Mouse (Mus musculus): ENCODE data around the gene Rnf148.

Rnf148 gene

DNA sequence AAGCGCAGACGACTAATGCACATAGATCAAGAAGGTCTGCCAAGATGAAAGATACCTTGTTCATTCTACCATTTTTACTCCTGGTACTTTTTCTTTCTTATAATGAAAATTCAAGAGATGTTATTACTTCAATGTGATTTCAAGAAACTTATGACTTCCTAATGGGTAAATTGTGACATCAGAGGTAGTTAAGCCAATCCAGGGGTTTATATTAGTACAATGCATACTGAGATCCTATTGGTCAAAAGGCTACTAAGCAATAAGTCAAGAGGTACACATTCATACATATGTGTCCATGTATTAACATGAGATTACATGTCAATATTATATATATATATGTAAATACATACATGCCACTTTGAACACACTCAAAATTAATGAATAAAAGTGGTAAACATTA is at the start of gene Rnf148:
Rnf148 (minus strand) TSS at position 101 of the 400 bp plus-strand sequence.
- no peak for DNase-seq

DNA sequence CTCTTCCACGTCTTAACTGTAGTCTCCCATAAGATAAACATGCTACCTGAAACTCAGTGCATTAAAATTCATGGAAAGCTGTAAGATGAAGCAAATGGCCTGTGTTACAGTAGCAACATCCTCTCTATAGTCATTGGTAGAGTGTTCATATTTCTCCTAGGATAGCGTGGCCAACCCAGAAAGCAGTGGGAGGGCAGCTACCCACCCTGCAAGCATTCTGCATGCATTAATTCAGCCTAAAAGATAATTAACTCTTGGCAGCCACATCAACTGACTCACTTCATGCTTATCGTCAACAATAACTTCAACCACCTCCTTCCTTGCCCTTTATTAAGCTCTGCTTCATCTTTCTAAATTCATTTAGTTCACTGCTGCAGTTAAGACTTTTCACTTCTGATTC is 45.9 kb upstream of the Rnf148 start:
- no peak for DNase-seq

DNA sequence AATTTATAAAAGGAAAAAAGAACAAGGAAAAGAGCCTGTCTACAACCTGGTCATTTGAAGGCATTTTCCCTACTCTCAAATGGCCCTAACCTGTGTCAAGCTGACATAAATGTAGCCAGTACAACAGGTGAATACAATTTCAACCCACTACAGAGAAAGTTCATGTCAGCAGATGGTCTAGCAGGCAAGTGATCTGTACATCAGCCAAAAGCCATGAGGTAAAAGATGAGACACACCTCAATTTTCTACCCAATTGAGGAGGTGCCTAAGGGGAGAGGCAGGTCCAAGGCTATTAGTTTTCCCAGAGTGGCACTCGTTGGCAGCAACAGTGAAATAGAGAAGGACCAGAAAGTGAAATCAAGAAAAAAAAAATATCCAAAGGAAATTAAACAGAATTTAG is 23.2 kb upstream of the Rnf148 start:
- DNase-seq: no peak

DNA sequence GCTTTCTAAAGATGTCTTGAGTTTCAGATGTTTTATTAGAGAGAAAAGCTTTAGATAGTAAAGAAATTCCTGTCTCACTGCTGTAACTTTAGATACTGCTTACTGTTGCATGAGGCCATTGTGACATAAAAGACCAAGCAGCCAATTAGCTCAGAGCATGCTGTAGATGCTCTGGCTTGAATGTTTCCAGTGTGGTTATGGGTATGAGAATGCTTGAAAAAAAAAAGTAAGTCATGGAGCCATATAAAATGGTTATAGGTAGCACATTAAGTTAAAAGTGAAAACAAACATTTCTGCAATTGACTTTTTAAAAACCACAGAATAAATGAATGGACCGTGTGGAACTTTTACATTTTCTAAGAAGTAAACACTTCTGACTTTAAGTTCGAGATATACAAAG is 4.7 kb downstream of the Rnf148 start, which contains the start of gene Rnf133:
Rnf133 (minus strand) TSS at position 101 of the 400 bp plus-strand sequence.
- DNase-seq: no peak

DNA sequence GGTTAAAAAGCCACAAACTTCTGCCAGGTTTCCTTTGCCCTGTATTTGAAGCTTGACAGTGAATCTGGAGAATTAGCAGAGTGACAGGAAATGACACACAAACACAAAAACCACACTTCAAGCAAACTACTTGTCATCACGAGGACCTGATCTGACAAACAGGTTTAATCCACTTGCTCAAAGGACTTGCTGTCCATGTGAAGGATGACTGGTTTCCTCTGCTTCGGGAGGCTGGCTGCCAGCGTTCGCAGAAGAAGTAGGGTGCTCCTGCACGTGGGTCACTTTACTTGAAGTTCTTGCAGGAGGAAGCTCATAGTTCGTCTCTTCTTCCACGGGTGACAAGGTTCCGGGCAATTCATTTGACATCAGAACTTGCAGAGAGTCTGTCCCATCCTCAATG is 6.2 kb downstream of the Rnf148 start:
- DNase-seq: no peak

DNA sequence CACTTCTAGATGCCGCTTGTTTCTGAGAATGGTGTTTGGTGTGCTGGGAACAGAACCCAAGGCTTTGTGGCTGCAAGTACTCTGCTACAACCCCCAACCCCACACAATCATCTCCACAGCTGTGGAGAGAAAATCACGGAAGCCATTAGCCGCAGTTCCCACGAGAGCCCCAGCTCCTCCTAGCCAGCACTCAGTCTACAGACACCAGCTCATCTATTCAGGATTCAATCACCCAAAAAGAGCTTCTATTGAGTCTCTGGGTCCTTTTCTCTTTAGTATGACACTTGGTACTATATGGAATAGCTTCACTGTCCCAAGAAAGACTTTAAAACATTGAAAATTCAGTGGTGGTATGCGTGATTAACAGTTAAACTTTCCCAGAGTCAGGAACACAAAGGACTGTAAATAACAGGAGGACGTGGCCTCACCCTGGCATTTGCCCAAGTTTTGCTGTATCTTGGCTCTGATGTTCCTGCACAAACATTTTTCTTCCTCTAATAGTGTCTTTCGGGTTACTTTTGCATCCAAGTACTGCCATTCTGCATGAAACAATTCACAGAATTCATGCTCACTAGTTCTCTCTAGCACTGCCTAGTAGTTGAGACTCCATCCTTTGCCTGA is 7.2 kb downstream of the Rnf148 start:
- peak; percentile 21 to 55 for DNase-seq

DNA sequence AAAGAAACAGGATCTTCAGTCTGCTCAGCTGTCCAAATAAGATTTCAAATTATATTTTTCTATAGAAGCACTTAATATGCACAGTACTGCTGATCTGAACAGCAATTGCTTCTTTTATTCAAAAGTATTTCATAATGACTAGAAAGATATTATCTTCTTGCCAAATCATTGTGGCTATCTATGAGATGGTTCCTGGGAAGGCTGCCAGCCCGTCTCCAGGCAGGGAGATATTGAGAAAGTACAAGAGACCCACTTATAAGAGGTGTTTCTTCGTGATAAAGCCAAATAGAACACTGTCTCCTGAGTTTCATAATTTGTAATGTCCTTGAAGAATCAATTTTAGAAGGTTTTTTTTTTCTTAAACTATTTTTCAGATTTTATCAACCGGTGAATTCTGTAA is 17.9 kb downstream of the Rnf148 start:
- DNase-seq: no peak

DNA sequence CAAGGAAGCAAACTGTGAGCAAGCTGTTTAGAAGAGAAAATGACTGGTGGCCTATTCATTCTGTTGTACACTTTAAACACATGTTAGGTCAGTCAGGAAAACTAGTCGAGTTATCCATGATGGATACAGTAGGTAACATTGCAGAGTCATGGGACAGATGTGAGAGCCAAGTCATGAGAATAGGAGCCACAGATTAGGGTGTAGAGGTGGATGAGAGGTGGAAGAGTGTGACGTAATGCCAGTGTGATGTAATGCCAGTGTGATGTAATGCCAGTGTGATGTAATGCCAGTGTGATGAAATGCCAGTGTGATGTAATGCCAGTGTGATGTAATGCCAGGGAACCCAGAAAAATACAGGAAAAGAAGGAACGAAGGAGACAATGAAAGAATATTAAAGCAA is 19.7 kb downstream of the Rnf148 start:
- no peak for DNase-seq

DNA sequence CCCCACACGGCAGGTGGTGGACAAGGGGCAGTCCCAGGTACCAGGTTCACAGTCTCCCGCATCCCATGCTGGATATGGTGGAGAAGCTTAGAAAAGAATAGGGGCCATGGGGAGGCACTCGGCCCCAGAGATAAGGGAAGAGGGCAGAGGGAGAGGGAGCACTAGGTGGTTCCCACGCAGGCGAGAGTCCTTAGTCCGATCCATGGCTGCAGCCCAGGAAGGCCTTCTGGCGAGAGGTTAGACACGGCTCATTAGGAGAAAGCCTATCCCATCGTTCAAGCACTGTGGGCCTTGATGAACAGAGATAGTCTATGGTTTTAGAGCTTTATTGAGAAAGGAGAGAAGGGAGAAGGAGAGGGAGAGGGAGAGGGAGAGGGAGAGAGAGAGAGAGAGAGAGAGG is 20.9 kb downstream of the Rnf148 start:
- DNase-seq: no peak

DNA sequence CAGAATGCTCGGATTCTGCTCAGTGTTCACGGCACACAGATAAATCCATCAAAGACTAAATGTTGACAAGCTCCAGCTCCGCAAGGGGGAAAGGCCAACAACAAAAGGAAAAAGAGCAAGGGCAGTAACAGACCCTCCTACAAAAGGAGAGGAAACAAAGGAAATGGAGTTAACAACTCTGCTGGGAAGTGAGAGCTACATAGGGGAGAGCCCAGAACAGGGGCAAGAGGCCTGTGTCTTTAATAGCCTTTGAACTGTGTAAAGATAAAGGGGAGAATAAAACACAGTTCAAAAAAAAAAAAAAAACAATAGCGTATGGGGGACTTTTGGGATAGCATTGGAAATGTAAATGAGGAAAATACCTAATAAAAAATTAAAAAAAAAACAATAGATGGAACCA is 24.5 kb downstream of the Rnf148 start:
- no peak for DNase-seq

Measured in lung, adult 18-20 months (tissue).